Mouse (Mus musculus) lung, embryonic 15.5 days (tissue): ENCODE measurements at regions not wholly inside any gene's neighbourhood (a gene's known extent, or its start where the extent isn't known, plus 50 kb on each side); places are given as distances from the start of the nearest gene placed in this dataset.

Experiments
- ATAC-seq: fragments of 200-750 bp; cut with Nextera tagmentation; 2 replicates; pipeline ENCODE4 v1.8.0; 2017; ENCODE audit warnings: moderate number of reproducible peaks, borderline replicate concordance; ENCODE audit not compliant: low FRiP score, low TSS enrichment; ENCODE audit errors: extremely low read depth
- H3K27ac ChIP-seq: fragments of 300-500 bp; sonication (generic); 2 replicates; pipeline ENCODE4 v1.5.1; 2015; ENCODE audit warnings: moderate library complexity, mild to moderate bottlenecking, inconsistent platforms
- H3K27me3 ChIP-seq: fragments of 300-500 bp; sonication (generic); 2 replicates; pipeline ENCODE4 v1.6.1; 2015; ENCODE audit warnings: inconsistent platforms
- H3K36me3 ChIP-seq: fragments of 300-500 bp; sonication (generic); 2 replicates; pipeline ENCODE4 v1.6.1; 2015; ENCODE audit warnings: inconsistent platforms
- H3K4me1 ChIP-seq: fragments of 300-500 bp; sonication (generic); 2 replicates; pipeline ENCODE4 v1.6.1; 2015; ENCODE audit warnings: inconsistent platforms
- H3K4me2 ChIP-seq: fragments of 300-500 bp; sonication (generic); 2 replicates; pipeline ENCODE4 v1.6.1; 2015; ENCODE audit warnings: inconsistent platforms, mild to moderate bottlenecking, moderate library complexity
- H3K4me3 ChIP-seq: fragments of 300-500 bp; sonication (generic); 2 replicates; pipeline ENCODE4 v1.5.1; 2015; ENCODE audit warnings: mild to moderate bottlenecking, inconsistent platforms
- H3K9ac ChIP-seq: fragments of 300-500 bp; sonication (generic); 2 replicates; pipeline ENCODE4 v1.6.1; 2015; ENCODE audit warnings: inconsistent platforms
- H3K9me3 ChIP-seq: fragments of 300-500 bp; sonication (generic); 2 replicates; pipeline ENCODE4 v1.6.1; 2016; ENCODE audit warnings: inconsistent platforms
- WGBS: fragments of 180-500 bp; shearing (Covaris S2); methylation state at CpG from one replicate; pipeline ENCODE4 v1.1.7; 2015; 5-methylcytosine and 5-hydroxymethylcytosine counted together

DNA sequence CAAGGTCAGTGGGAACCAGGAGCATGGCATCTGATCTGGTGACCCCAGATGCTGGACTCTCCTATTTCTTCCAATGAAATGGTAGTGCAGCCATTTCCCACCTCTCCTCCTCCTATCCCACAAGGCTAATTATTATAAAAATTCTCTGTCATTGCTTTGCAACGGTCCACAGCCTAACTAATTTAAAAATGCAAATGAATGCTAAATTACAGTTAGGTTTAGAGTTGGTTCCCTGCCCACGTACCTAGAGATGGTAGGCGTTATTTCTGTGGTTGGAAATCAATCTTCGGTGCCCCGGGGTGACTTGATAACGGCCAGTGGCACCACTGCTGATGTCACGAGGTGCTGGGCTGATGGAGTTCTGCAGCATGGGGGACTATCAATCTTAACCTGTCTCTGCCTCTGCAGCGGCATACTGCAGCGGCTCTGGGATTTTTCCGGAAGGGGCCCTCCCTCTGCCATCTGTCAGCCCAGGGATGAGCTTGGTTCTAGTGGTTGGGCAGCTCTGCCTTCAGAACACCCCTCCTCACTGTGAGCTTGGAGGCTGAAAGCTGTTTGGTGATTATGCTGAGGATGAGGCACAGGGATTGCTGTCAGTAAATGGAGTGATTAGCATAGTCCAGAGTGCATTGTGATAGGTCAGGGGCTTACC, 66.5 kb downstream of the Nmur2 start:
- Histone ChIP-seq H3K27me3 (no peaks in the 10 kb centered on the region), H3K36me3 (no peaks in the 10 kb centered on the region), H3K9ac (no peak overlapping the region), H3K27ac (no peak overlapping the region), H3K4me3 (no peak overlapping the region), H3K4me2 (no peak overlapping the region), H3K4me1 (no peaks in the 10 kb centered on the region), H3K9me3 (no peaks in the 10 kb centered on the region)
- WGBS: 18% methylated on average over 10 of the region's 10 CpGs
- ATAC-seq: no peak

DNA sequence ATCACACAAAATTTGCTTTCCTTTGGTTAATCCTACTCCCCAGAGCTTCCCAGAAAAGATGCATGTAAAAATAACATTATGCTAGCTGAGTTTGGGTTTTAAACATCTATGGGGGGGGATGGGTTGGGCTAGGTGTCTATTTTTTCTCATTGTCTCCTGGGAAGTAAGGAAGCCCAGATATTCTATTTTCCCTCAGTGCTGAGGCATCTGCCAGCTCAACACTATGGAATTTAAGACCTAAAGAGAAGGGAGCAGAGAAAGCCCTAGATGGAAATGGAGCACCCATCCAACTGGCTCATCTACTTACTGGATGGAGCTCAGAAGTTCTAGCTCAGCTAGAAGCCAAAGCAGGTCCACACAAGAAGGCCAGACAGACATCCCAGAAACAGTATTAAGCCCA, 74.2 kb downstream of the Nmur2 start:
- Histone ChIP-seq H3K27ac (no peak overlapping the region), H3K4me2 (no peak overlapping the region), H3K9me3 (no peaks in the 10 kb centered on the region), H3K9ac (no peak overlapping the region), H3K4me1 (no peaks in the 10 kb centered on the region), H3K4me3 (no peak overlapping the region), H3K36me3 (no peaks in the 10 kb centered on the region), H3K27me3 (no peaks in the 10 kb centered on the region)
- no peak for ATAC-seq

DNA sequence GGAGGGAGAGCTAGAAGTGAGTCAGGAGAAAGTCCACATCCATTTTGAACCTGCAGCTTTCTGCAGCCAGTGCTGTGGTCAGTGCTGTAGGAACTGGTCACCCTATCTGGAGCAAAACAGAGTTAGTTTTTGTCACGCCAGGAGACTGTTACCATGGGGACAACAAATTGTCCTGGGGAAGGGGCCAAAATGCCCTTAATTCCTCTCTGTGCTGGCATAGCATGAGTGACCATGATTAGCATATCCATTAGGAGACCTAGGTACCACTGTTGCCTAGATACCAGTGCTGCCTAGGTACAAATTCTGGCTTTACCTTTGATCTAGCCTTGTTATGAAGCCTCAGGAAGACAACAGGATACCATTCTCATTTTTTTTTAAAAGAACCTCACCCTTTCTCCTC, 82.4 kb downstream of the Nmur2 start:
- Histone ChIP-seq H3K9ac (no peak overlapping the region), H3K36me3 (no peaks in the 10 kb centered on the region), H3K9me3 (no peaks in the 10 kb centered on the region), H3K4me2 (no peak overlapping the region), H3K27me3 (no peaks in the 10 kb centered on the region), H3K27ac (no peak overlapping the region), H3K4me1 (no peaks in the 10 kb centered on the region), H3K4me3 (no peak overlapping the region)
- no peak for ATAC-seq
- WGBS: 40% methylated on average over 1 of the region's 1 CpGs

DNA sequence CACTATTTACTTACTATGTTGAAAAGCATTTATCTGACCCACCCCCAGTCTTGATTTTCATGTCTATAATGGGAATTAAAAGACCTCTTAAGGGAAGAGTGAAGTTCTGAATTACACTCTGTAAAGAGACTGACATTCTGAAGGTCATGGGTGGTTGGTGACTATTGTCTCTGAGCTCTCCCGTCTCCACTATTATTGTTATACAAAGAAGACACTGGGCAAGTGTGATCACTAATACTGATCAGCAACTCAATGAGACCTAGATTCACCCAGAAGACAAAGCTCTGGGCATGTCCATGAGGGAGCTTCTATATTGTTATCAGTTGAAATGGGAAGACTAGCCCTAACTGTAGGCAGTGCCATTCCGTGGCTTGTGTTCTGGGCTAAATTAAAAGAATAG, 83.5 kb downstream of the Nmur2 start:
- Histone ChIP-seq H3K36me3 (no peaks in the 10 kb centered on the region), H3K4me1 (no peaks in the 10 kb centered on the region), H3K4me3 (no peak overlapping the region), H3K27ac (no peak overlapping the region), H3K9ac (no peak overlapping the region), H3K4me2 (no peak overlapping the region), H3K9me3 (no peaks in the 10 kb centered on the region), H3K27me3 (no peaks in the 10 kb centered on the region)
- no peak for ATAC-seq
- 76% methylated on average over 2 of the region's 2 CpGs for WGBS

DNA sequence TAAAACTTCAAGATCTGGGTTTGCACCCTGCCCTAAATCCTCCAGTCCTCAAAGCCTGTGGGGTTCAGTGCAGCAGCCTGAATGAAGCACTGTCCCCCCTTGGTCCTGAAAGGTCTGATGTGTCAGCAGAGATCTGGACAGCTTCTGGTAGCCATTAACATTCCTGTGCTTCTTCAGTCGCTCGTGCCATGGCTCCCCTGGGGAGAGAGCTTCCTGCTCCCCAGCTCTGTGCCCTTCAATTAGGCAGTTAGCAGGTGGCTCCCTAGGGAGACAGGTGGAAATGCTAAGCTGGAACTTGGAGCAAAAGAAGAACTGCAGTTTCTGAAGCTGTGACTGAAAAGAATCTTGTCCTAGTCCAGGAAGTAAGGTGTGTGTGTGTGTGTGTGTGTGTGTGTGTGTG, 87.1 kb downstream of the Nmur2 start:
- WGBS: 11% methylated on average over 2 of the region's 2 CpGs
- no peak overlapping the region for H3K9ac ChIP-seq
- H3K4me3 ChIP-seq: no peak overlapping the region
- no peaks in the 10 kb centered on the region for H3K9me3 ChIP-seq
- H3K36me3 ChIP-seq: no peaks in the 10 kb centered on the region
- no peaks in the 10 kb centered on the region for H3K27me3 ChIP-seq
- H3K4me2 ChIP-seq: no peak overlapping the region
- H3K4me1 ChIP-seq: no peaks in the 10 kb centered on the region
- H3K27ac ChIP-seq: no peak overlapping the region
- no peak for ATAC-seq

DNA sequence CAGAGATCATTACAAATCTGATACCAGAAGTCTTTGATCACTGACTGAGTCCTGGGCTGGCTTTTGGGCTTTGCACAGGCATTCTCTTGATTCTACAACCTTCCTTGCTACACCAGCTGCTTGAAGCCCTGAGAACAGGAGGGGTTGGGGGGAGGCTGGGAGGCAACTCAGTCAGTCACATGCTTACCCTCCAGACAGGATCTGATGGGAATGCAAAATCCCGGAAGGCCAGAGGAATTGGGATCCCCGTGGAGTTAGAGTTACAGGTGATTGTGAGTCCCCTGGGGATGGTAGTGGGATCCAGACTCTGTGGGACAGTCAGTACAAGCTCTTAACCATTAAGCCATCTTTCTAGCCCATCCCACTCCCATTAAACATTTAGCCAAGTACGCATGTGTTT, 91.2 kb downstream of the Nmur2 start:
- no peaks in the 10 kb centered on the region for H3K9me3 ChIP-seq
- no peaks in the 10 kb centered on the region for H3K27me3 ChIP-seq
- no peaks in the 10 kb centered on the region for H3K36me3 ChIP-seq
- no peaks in the 10 kb centered on the region for H3K4me1 ChIP-seq
- H3K4me2 ChIP-seq: no peak overlapping the region
- H3K9ac ChIP-seq: no peak overlapping the region
- WGBS: 62% methylated on average over 3 of the region's 3 CpGs
- no peak for ATAC-seq
- H3K4me3 ChIP-seq: no peak overlapping the region
- H3K27ac ChIP-seq: no peak overlapping the region

DNA sequence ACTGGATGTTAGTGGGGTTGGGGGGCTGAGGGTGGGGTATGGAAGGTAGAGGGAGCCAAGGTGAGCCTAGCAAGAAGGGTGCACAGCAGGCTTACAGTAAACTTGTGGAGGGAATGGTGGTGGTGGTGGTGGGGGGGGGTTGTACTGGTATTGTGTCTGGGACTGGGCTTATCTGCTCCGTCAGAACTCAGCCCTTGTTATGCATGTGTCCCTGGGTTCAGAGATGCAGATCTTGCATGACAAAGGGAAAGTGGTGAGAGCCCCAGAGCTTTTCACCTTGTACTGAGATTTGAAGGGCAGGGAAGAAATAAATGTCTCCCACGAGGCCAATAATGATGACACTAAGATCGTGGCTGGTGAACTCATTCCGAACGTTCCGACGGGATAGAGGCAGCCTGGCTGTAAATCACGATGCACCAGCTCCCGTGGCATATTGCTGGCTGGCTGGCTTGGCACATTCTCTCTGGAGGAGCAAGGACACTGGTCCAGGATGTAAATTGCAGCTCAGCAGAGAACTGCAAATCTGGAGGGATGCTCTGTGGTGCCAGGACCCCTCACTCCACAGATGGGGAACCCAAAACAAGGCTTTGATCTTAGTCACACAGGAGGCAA, 94.1 kb downstream of the Nmur2 start:
- Histone ChIP-seq H3K4me1 (no peaks in the 10 kb centered on the region), H3K4me3 (no peak overlapping the region), H3K36me3 (no peaks in the 10 kb centered on the region), H3K27ac (no peak overlapping the region), H3K27me3 (no peaks in the 10 kb centered on the region), H3K9ac (no peak overlapping the region), H3K9me3 (no peaks in the 10 kb centered on the region), H3K4me2 (no peak overlapping the region)
- ATAC-seq: no peak
- WGBS: 16% methylated on average over 9 of the region's 9 CpGs

DNA sequence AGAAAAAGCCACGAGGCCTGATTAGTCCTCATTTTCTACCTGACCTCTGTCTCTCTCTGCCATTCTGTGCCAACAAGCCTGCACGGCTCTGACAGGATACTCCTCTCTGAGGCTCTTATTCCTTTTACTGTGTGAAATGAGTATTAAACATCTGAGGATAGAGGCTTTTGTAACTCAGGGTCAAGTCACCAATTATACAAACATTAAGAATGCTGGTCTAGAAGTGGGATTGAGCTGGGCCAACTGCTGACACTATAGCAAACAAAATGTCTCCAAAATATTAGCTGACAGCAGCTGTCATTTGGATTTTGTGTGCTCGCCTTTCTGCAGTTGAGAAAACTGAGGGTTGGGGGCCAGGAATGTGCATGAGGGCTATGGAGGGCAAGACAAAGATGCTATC, 94.8 kb downstream of the Nmur2 start:
- H3K27me3 ChIP-seq: no peaks in the 10 kb centered on the region
- 26% methylated on average over 3 of the region's 3 CpGs for WGBS
- H3K9ac ChIP-seq: no peak overlapping the region
- no peaks in the 10 kb centered on the region for H3K4me1 ChIP-seq
- H3K36me3 ChIP-seq: no peaks in the 10 kb centered on the region
- H3K27ac ChIP-seq: no peak overlapping the region
- no peaks in the 10 kb centered on the region for H3K9me3 ChIP-seq
- peak; percentile 19; the same call in 1 of the 2 replicates for ATAC-seq
- no peak overlapping the region for H3K4me3 ChIP-seq
- no peak overlapping the region for H3K4me2 ChIP-seq

DNA sequence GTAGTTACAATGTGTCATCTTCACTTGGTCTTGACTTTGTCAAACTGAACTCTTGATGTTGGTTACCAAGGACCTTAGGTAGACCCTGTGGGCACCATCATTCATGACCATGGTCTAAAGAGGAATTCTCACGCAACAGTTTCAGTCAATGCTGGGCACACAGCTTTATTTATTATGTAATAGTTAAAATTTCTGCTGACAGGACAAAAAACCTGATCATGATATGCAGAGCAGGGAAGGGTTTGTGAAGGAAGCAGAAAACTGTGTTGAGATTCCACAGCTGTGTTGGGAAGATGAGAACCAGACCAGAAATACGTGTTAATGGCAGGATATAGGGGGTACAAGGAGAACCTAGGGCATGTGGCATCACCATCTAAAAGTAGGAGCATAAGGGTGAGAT, 100.8 kb downstream of the Nmur2 start:
- 73% methylated on average over 2 of the region's 2 CpGs for WGBS
- no peak for ATAC-seq

DNA sequence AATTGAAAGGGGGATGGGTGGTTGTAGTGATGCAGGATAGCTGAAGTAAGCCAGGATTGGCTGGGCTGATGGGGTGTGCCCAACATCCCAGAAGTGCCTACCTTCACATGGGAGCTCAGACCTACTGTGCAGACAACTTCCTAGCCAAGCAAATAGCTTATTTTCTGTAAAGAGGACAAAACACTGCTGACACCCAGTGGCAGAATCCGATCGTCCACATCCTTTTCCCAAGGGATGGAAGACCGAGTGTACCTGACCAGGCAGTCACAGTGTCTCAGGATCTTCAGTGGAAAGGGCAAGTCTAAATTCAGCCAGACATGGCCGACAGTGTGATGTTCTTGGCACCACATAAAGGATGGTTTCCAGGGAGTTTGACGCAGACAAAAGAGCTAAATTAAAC, 114.4 kb downstream of the Nmur2 start:
- Histone ChIP-seq H3K9me3 (no peaks in the 10 kb centered on the region), H3K9ac (no peak overlapping the region), H3K36me3 (no peaks in the 10 kb centered on the region), H3K4me2 (no peak overlapping the region), H3K4me1 (no peaks in the 10 kb centered on the region), H3K27me3 (no peaks in the 10 kb centered on the region), H3K4me3 (no peak overlapping the region), H3K27ac (no peak overlapping the region)
- WGBS: 76% methylated on average over 5 of the region's 5 CpGs
- no peak for ATAC-seq

More for the DNA sequence above, 100.8 kb downstream of the Nmur2 start:
- Histone ChIP-seq H3K9ac (no peak overlapping the region), H3K27me3 (no peaks in the 10 kb centered on the region), H3K4me1 (no peaks in the 10 kb centered on the region), H3K27ac (no peak overlapping the region), H3K9me3 (no peaks in the 10 kb centered on the region), H3K4me2 (no peak overlapping the region), H3K4me3 (no peak overlapping the region), H3K36me3 (no peaks in the 10 kb centered on the region)

DNA sequence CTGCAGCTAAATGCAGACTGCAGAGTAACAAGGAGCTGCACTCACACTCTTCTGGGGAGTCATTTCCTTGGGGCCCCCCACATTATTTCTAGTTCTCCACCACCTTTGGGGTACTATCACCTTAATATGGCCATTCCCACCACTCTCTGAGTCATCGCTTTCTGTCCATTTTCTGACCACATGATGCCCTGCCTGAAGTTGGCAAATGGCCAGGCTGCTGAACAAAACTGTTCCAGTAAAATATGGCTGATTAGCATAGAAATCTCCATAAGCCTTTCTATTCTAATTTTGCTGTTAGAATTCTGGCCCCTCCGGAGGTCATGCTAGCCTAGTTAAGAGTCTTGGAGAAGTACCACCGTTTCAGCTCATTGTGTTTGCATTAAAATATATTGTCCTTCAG, 121.7 kb downstream of the Nmur2 start:
- Histone ChIP-seq H3K4me3 (no peak overlapping the region), H3K9me3 (no peaks in the 10 kb centered on the region), H3K36me3 (no peaks in the 10 kb centered on the region), H3K9ac (no peak overlapping the region), H3K4me1 (no peaks in the 10 kb centered on the region), H3K4me2 (no peak overlapping the region), H3K27ac (no peak overlapping the region), H3K27me3 (no peaks in the 10 kb centered on the region)
- no peak for ATAC-seq
- WGBS: 62% methylated on average over 3 of the region's 3 CpGs

DNA sequence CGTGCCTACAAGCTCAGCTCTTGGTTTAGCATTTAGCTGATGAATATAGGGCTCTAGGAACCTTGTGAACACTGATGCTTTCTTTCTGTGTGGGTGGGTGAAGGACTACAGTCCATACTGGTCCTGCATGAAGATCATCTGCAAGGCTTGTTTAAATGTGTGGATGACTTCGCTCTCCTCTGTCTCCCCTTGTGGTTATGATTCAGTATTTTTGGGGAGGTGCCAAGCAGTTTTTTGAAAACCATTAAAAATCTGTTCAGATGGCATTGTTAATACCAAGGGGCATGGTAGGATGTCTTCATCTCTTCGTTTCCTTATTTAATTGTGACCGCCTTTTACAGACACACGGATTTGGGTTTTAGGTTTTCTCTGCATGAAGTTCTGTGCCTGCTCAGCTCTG, 122.4 kb downstream of the Nmur2 start:
- Histone ChIP-seq H3K4me2 (no peak overlapping the region), H3K27ac (no peak overlapping the region), H3K9me3 (no peaks in the 10 kb centered on the region), H3K27me3 (no peaks in the 10 kb centered on the region), H3K4me1 (no peaks in the 10 kb centered on the region), H3K4me3 (no peak overlapping the region), H3K36me3 (no peaks in the 10 kb centered on the region), H3K9ac (no peak overlapping the region)
- no peak for ATAC-seq
- 73% methylated on average over 5 of the region's 5 CpGs for WGBS

DNA sequence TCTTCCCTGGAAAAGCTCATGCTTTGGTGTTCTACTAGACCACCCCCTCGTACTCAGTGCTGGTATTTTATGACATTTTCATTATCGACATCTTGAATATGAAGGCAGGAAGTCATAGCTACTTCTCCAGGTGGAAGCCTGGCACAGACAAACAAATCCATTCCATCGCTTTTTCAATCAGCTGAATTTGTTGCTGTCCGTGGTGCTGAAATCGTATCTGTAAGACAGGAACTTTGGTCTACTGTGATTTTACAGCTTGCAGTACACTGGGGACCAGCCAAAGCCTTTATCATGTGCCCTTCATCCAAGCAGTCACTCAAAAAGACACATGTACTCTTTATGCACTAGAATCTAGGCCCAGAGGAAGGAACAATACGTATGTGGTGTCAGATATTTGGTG, 143.3 kb downstream of the Nmur2 start:
- no peaks in the 10 kb centered on the region for H3K36me3 ChIP-seq
- no peak overlapping the region for H3K4me2 ChIP-seq
- H3K4me3 ChIP-seq: no peak overlapping the region
- no peaks in the 10 kb centered on the region for H3K9me3 ChIP-seq
- H3K4me1 ChIP-seq: no peaks in the 10 kb centered on the region
- no peak overlapping the region for H3K9ac ChIP-seq
- no peak overlapping the region for H3K27ac ChIP-seq
- no peak for ATAC-seq
- H3K27me3 ChIP-seq: no peaks in the 10 kb centered on the region
- 14% methylated on average over 6 of the region's 6 CpGs for WGBS
